Mouse (Mus musculus) right cerebral cortex, postnatal 36 days (tissue): ENCODE measurements at regions not wholly inside any gene's neighbourhood (a gene's known extent, or its start where the extent isn't known, plus 50 kb on each side); places are given as distances from the start of the nearest gene placed in this dataset.

Experiments
- DNase-seq, 2 experiments: peaks; one replicate each; pipeline ENCODE4 v3.0.0; 2022; ENCODE audit warnings: low spot score in 2 of 2, mixed read lengths in 1 of 2

DNA sequence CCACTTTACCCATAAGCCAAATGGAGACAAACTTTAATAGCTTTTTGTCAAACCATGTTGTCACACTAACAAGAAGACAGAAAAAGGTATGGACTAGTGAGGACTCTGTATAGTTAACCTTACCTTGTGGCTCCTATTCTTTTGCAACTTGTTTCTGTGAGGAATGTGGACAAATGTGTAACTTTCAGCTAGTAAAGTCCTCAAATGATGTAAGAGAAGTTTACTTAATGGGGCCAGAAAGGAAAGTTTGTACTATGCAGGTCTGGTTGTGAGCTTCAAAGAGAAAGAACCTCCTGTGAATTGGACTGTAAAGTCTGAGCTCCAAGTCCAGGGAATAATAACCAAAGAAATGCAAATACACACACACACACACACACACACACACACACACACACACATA is 356.7 kb upstream of the Atxn7l3b start:
- no peak for DNase-seq

DNA sequence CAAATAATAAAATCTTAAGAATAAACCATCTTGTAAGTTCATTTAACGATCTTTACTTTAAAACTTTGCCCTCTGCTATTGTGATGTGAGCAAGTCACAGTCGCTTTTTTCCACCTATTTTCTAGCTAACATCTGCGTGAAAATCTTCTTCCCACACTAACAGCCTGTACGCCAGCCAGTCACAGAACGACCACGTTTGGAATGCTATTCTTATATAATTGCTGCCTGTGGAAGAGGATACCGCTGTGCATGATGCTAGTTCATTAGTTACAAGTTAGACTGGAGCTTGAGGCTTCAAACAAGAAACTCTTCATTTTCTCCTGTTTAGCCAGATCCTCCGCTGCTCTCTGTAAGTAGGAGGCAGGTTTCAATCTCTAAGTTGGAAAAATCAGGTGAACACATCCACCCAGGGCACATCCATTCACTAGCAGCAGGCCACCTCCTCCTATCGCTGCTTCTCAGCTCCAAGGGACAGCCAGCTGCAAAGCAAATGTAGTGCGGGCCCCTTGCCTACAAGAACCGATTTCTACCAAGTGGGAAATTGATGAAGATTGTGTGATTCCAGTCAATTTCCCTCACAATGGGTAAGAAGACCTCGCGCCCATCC is 312.1 kb upstream of the Atxn7l3b start:
- peak; percentile 8 to 16 for DNase-seq
